Mouse (Mus musculus) ES-Bruce4 (cell line): ENCODE measurements at regions not wholly inside any gene's neighbourhood (a gene's known extent, or its start where the extent isn't known, plus 50 kb on each side); places are given as distances from the start of the nearest gene placed in this dataset.

Source experiments
- CTCF ChIP-seq: IDR thresholded peaks from one replicate; pipeline ENCODE4 v1.8.1; 2011; ENCODE audit warnings: low read depth, low read length
- EP300 ChIP-seq: IDR thresholded peaks from 2 replicates; pipeline ENCODE4 v1.6.1; 2011; ENCODE audit warnings: low read depth, low read length; ENCODE audit not compliant: insufficient read depth
- POLR2A ChIP-seq: IDR thresholded peaks from one replicate; pipeline ENCODE4 v1.8.1; 2011; ENCODE audit warnings: low read length; ENCODE audit not compliant: insufficient read depth

- no peak for TF ChIP-seq CTCF
- TF ChIP-seq POLR2A, result no peak
- no peak for TF ChIP-seq EP300
Measured at GRCm38 (mm10) chr12:15594704-15595103, 222.0 kb downstream of the Trib2 start.
